Mouse (Mus musculus) MEL (cell line): ENCODE data around the gene Pdk2. TPM values are rescaled to one million over a fixed set of nuclear protein-coding genes. Genes with fewer than 3 reads are reported as not detected.

Experiments used
- DNase-seq: peaks from one replicate; pipeline ENCODE4 v3.0.0; 2011; ENCODE audit warnings: low read depth, low spot score
- H3K27ac ChIP-seq: 2 replicates; pipeline ENCODE4 v1.5.1; 2012; ENCODE audit warnings: low read depth, mild to moderate bottlenecking, control low read depth, low read length, moderate library complexity; ENCODE audit not compliant: control insufficient read depth
- H3K27me3 ChIP-seq, 2 experiments: fragments of 150-350 bp in 1 of 2; sonication (generic) in 1 of 2; 2 replicates each; pipeline ENCODE4 v1.6.1; 2012; ENCODE audit warnings: low read length in 2 of 2, mild to moderate bottlenecking in 2 of 2, improper control_type of control experiment in 1 of 2, moderate library complexity in 1 of 2; ENCODE audit not compliant: insufficient read depth in 2 of 2, control insufficient read depth in 1 of 2
- H3K36me3 ChIP-seq, 2 experiments: 2 replicates each; pipeline ENCODE4 v1.6.1; 2012 to 2014; ENCODE audit warnings: low read length in 2 of 2, improper control_type of control experiment in 1 of 2, inconsistent platforms in 1 of 2, mild to moderate bottlenecking in 1 of 2; ENCODE audit not compliant: insufficient read depth in 2 of 2, control insufficient read depth in 1 of 2
- H3K4me1 ChIP-seq, 2 experiments: fragments of 150-350 bp in 1 of 2; sonication (generic) in 1 of 2; 2 replicates each; pipeline ENCODE4 v1.6.1; 2012; ENCODE audit warnings: low read length in 2 of 2, improper control_type of control experiment in 1 of 2, mild to moderate bottlenecking in 1 of 2; ENCODE audit not compliant: insufficient read depth in 2 of 2, control insufficient read depth in 1 of 2
- H3K4me3 ChIP-seq, 2 experiments: fragments of 150-350 bp in 1 of 2; sonication (generic) in 1 of 2; 2 replicates each; pipeline ENCODE4 v1.5.1; 2012; ENCODE audit warnings: low read depth in 2 of 2, low read length in 2 of 2, mild to moderate bottlenecking in 2 of 2, moderate library complexity in 2 of 2, control low read depth in 1 of 2, improper control_type of control experiment in 1 of 2; ENCODE audit not compliant: control insufficient read depth in 1 of 2, insufficient read depth in 1 of 2
- H3K79me2 ChIP-seq: 2 replicates; pipeline ENCODE4 v1.6.1; 2012; ENCODE audit warnings: mild to moderate bottlenecking, low read length, moderate library complexity; ENCODE audit not compliant: control insufficient read depth, poor library complexity, insufficient read depth
- H3K9ac ChIP-seq: 2 replicates; pipeline ENCODE4 v1.6.1; 2012; ENCODE audit warnings: low read depth, mild to moderate bottlenecking, control low read depth, low read length, moderate library complexity; ENCODE audit not compliant: control insufficient read depth, poor library complexity, severe bottlenecking
- H3K9me3 ChIP-seq: fragments of 150-350 bp; sonication (generic); replicated peaks from 2 replicates; pipeline ENCODE4 v1.6.1; 2012; ENCODE audit warnings: mild to moderate bottlenecking, low read length, improper control_type of control experiment, moderate library complexity; ENCODE audit not compliant: insufficient read depth
- CHD1 ChIP-seq: IDR thresholded peaks from 2 replicates; pipeline ENCODE4 v1.6.1; 2012; ENCODE audit warnings: low read depth, mild to moderate bottlenecking, inconsistent platforms, low read length, improper control_type of control experiment
- CTCF ChIP-seq, 3 experiments: IDR thresholded peaks in 2 of 3; conservative IDR thresholded peaks in 1 of 3; 2 replicates each; pipeline ENCODE4 v1.5.1; 2011 to 2012; ENCODE audit warnings: low read length in 3 of 3, low read depth in 2 of 3, mild to moderate bottlenecking in 2 of 3, improper control_type of control experiment in 1 of 3, inconsistent platforms in 1 of 3, mixed read lengths in 1 of 3, moderate library complexity in 1 of 3; ENCODE audit not compliant: control insufficient read depth in 1 of 3, insufficient read depth in 1 of 3, poor library complexity in 1 of 3, severe bottlenecking in 1 of 3
- ELF1 ChIP-seq: IDR thresholded peaks from 2 replicates; pipeline ENCODE4 v1.6.1; 2014; ENCODE audit warnings: low read depth, mild to moderate bottlenecking, inconsistent platforms, low read length, improper control_type of control experiment, moderate library complexity
- EP300 ChIP-seq, 2 experiments: IDR thresholded peaks; 2 replicates each; pipeline ENCODE4 v1.6.1; 2011; ENCODE audit warnings: improper control_type of control experiment in 2 of 2, low read length in 2 of 2, low read depth in 1 of 2, mild to moderate bottlenecking in 1 of 2
- ETS1 ChIP-seq: IDR thresholded peaks from 2 replicates; pipeline ENCODE4 v1.6.1; 2012; ENCODE audit warnings: low read depth, mild to moderate bottlenecking, inconsistent platforms, low read length, improper control_type of control experiment, moderate library complexity
- KAT2A ChIP-seq: conservative IDR thresholded peaks from 2 replicates; pipeline ENCODE4 v1.6.1; 2012; ENCODE audit warnings: low read depth, low read length, improper control_type of control experiment, inconsistent platforms
- MAX ChIP-seq: IDR thresholded peaks from 2 replicates; pipeline ENCODE4 v1.6.1; 2011; ENCODE audit warnings: low read length, improper control_type of control experiment
- MAZ ChIP-seq: IDR thresholded peaks from 2 replicates; pipeline ENCODE4 v1.6.1; 2012; ENCODE audit warnings: low read depth, mild to moderate bottlenecking, inconsistent platforms, low read length, improper control_type of control experiment
- MXI1 ChIP-seq: IDR thresholded peaks from 2 replicates; pipeline ENCODE4 v1.6.1; 2011; ENCODE audit warnings: mild to moderate bottlenecking, low read depth, low read length, improper control_type of control experiment
- MYB ChIP-seq: IDR thresholded peaks from 2 replicates; pipeline ENCODE4 v1.6.1; 2011; ENCODE audit warnings: mild to moderate bottlenecking, low read depth, low read length, improper control_type of control experiment
- NRF1 ChIP-seq: IDR thresholded peaks from 2 replicates; pipeline ENCODE4 v1.6.1; 2014; ENCODE audit warnings: low read depth, mild to moderate bottlenecking, inconsistent platforms, low read length, improper control_type of control experiment, moderate library complexity; ENCODE audit not compliant: poor library complexity, insufficient read depth, severe bottlenecking
- POLR2A ChIP-seq, 2 experiments: IDR thresholded peaks; 2 replicates each; pipeline ENCODE4 v1.6.1; 2011 to 2012; ENCODE audit warnings: low read length in 2 of 2, mild to moderate bottlenecking in 2 of 2, control low read depth in 1 of 2, improper control_type of control experiment in 1 of 2, low read depth in 1 of 2, moderate library complexity in 1 of 2; ENCODE audit not compliant: control insufficient read depth in 1 of 2, insufficient read depth in 1 of 2, poor library complexity in 1 of 2
- RAD21 ChIP-seq: IDR thresholded peaks from 2 replicates; pipeline ENCODE4 v1.6.1; 2011; ENCODE audit warnings: mild to moderate bottlenecking, low read depth, low read length, improper control_type of control experiment
- SMC3 ChIP-seq: IDR thresholded peaks from 2 replicates; pipeline ENCODE4 v1.6.1; 2011; ENCODE audit warnings: low read depth, low read length, improper control_type of control experiment
- TAL1 ChIP-seq: IDR thresholded peaks from 2 replicates; pipeline ENCODE4 v1.6.1; 2012; ENCODE audit warnings: mild to moderate bottlenecking, inconsistent platforms, low read length, moderate library complexity, mixed read lengths
- TCF12 ChIP-seq: IDR thresholded peaks from 2 replicates; pipeline ENCODE4 v1.6.1; 2014; ENCODE audit warnings: low read depth, mild to moderate bottlenecking, inconsistent platforms, low read length, improper control_type of control experiment, moderate library complexity
- UBTF ChIP-seq: IDR thresholded peaks from 2 replicates; pipeline ENCODE4 v1.6.1; 2012; ENCODE audit warnings: low read depth, mild to moderate bottlenecking, inconsistent platforms, low read length, improper control_type of control experiment, moderate library complexity, borderline replicate concordance; ENCODE audit not compliant: insufficient read depth
- ZC3H11A ChIP-seq: IDR thresholded peaks from 2 replicates; pipeline ENCODE4 v1.6.1; 2012; ENCODE audit warnings: low read depth, mild to moderate bottlenecking, inconsistent platforms, low read length, improper control_type of control experiment
- polyA plus RNA-seq, 2 experiments: library from polyadenylated mRNA; stranded (reverse) in 1 of 2; unstranded in 1 of 2; fragments of >175 nt in 1 of 2; fragments of >200 nt in 1 of 2; gene quantifications; 2 replicates each; pipeline versions ENCODE4 v1.2.1 to v1.2.4; 2012; ENCODE audit warnings: low replicate concordance in 2 of 2, low read depth in 1 of 2; ENCODE audit not compliant: insufficient read length in 2 of 2, insufficient read depth in 1 of 2, missing spikeins in 1 of 2
- total RNA-seq: library from RNA; depleted of rRNA; stranded (reverse); fragments of 300-350 nt; gene quantifications from 2 replicates; pipeline ENCODE4 v1.2.3, GENCODE M21; 2012

Pdk2 gene
- total and polyA plus RNA-seq, 3 experiments, result 0.81 to 8.0 TPM; not detected in 1

- H3K9me3 ChIP-seq, result no peaks in the 10 kb centered on the region
- peak; percentile 10; the same call in 1 of the 2 replicates for TF ChIP-seq ETS1
- TF ChIP-seq EP300 (IDR thresholded peaks at IDR 0.05; ENCODE audit: low read depth in 1 of 2, low read length in 2 of 2), result 0 out of 4 replicates have a peak, but pooled peaks of 1 of the 2 experiments have one; percentile 11
- TF ChIP-seq MAX, result no peak
- no peak for TF ChIP-seq SMC3
- H3K4me1 ChIP-seq, result peaks cover under 1 to 52% of the 10 kb centered on the region in 2 experiments
- H3K4me3 ChIP-seq, result peak overlapping the region in 1 of 2 experiments; percentile 12; a peak in 1 of 4 replicates
- peaks cover 5 to 41% of the 10 kb centered on the region in 2 experiments for H3K36me3 ChIP-seq
- peaks cover 22% of the 10 kb centered on the region for H3K79me2 ChIP-seq
- peak overlapping the region; percentile 53 for H3K9ac ChIP-seq
- no peak for DNase-seq
- no peaks in the 10 kb centered on the region for H3K27me3 ChIP-seq
- peak overlapping the region; percentile 37 for H3K27ac ChIP-seq
Observed at GRCm38 (mm10) chr11:95006038-95006437, 35.1 kb downstream of the Pdk2 start.

- peaks cover 6 to 51% of the 10 kb centered on the region in 2 experiments for H3K36me3 ChIP-seq
- H3K9me3 ChIP-seq, result no peaks in the 10 kb centered on the region
- peaks cover 13% of the 10 kb centered on the region for H3K79me2 ChIP-seq
- no peak for DNase-seq
- peaks cover 8 to 63% of the 10 kb centered on the region in 2 experiments for H3K4me1 ChIP-seq
- H3K27me3 ChIP-seq, result no peaks in the 10 kb centered on the region
- H3K9ac ChIP-seq, result no peak overlapping the region
- TF ChIP-seq TCF12, result no peak
- no peak for TF ChIP-seq ZC3H11A
- TF ChIP-seq POLR2A (IDR thresholded peaks at IDR 0.05; ENCODE audit: control insufficient read depth in 1 of 2, insufficient read depth in 1 of 2, low read depth in 1 of 2, low read length in 2 of 2, poor library complexity in 1 of 2), result no peak
- TF ChIP-seq CTCF (IDR thresholded peaks at IDR 0.05 in 2 of 3, conservative IDR thresholded peaks at IDR 0.05 in 1 of 3; ENCODE audit: control insufficient read depth in 1 of 3, insufficient read depth in 1 of 3, low read depth in 2 of 3, low read length in 3 of 3, poor library complexity in 1 of 3, severe bottlenecking in 1 of 3), result no peak
- TF ChIP-seq UBTF, result no peak
- no peak for TF ChIP-seq ETS1
- TF ChIP-seq CHD1, result no peak
- TF ChIP-seq RAD21, result no peak
- TF ChIP-seq EP300 (IDR thresholded peaks at IDR 0.05; ENCODE audit: low read depth in 1 of 2, low read length in 2 of 2), result no peak
- TF ChIP-seq KAT2A, result no peak
- no peak for TF ChIP-seq SMC3
- no peak for TF ChIP-seq MYB
- TF ChIP-seq NRF1, result no peak
- no peak for TF ChIP-seq TAL1
- no peak for TF ChIP-seq MXI1
- TF ChIP-seq ELF1, result no peak
- no peak for TF ChIP-seq MAZ
- TF ChIP-seq, all 39 proteins: peak for 0
- Histone ChIP-seq H3K4me3 (no peak overlapping the region), H3K27ac (no peak overlapping the region)
Observed at GRCm38 (mm10) chr11:95004937-95005198, 36.3 kb downstream of the Pdk2 start.
